ENCODE assay signal across 10 mouse cellular contexts in genomic region chr3:35720801-35721200, GRCm38 (mm10). TPM values are rescaled to one million over a fixed set of nuclear protein-coding genes. Genes with fewer than 3 reads are reported as not detected.
DNase-seq lines count a peak whose midpoint lies in the region; ATAC-seq lines count a peak whose summit lies in the region.
"Had no signal": no experiment of that assay in that cellular context is flagged by ENCODE, and none has a peak within 500 bp of the region (broad histone marks: within the 10 kb centered on the region; RNA-seq: fewer than 3 reads in every experiment).

No protein-coding gene starts in this region.

- H3K27ac ChIP-seq in limb, embryonic 15.5 days: no peak overlapping the region; the same call in 1 of the 2 replicates
- no peak overlapping the region for H3K27ac ChIP-seq in limb, embryonic 10.5 days
- H3K27ac ChIP-seq in forebrain, embryonic 13.5 days: no peak overlapping the region
- H3K27ac ChIP-seq: limb, embryonic 13.5 days had no signal

- H3K4me3 ChIP-seq in limb, embryonic 15.5 days: no peak overlapping the region
- H3K4me3 ChIP-seq in limb, embryonic 10.5 days: no peak overlapping the region
- no peak overlapping the region for H3K4me3 ChIP-seq in forebrain, embryonic 13.5 days
- H3K4me3 ChIP-seq: limb, embryonic 13.5 days had no signal

- ATAC-seq in limb, embryonic 15.5 days (ENCODE audit: insufficient number of reproducible peaks, low FRiP score, low TSS enrichment, low read depth): peak; percentile 14; the same call in 1 of the 2 replicates
- ATAC-seq in forebrain, embryonic 13.5 days: no peak

- H3K36me3 ChIP-seq in limb, embryonic 15.5 days: no peaks in the 10 kb centered on the region
- no peaks in the 10 kb centered on the region for H3K36me3 ChIP-seq in limb, embryonic 10.5 days
- H3K36me3 ChIP-seq in forebrain, embryonic 13.5 days (ENCODE audit: poor library complexity, severe bottlenecking): no peaks in the 10 kb centered on the region
- H3K36me3 ChIP-seq: limb, embryonic 13.5 days had no signal

- intact Hi-C loops in gastrocnemius, postnatal 14 days (cut with DNase I; ENCODE audit: low total_unique reads): no loop called here

- DNase-seq in limb, embryonic 10.5 days (ENCODE audit: low spot score): no peak
- peak; percentile 29 for DNase-seq in c-Kit-positive CD71-positive TER-119-negative erythroid progenitor cells, embryonic 14.5 days (ENCODE audit: low read depth)
- DNase-seq in lung, postnatal 10 days: peak; percentile 32
- DNase-seq in thymus, postnatal 14 days: peak; percentile 65
- no peak for DNase-seq in left cerebral cortex, adult 18-20 months (ENCODE audit: low spot score in 2 of 2)
- no peak for DNase-seq in gastrocnemius, postnatal 14 days
- DNase-seq: heart, postnatal 36 days had no signal

- no peak overlapping the region for H3K9ac ChIP-seq in limb, embryonic 15.5 days
- H3K9ac ChIP-seq in forebrain, embryonic 13.5 days: no peak overlapping the region
- H3K9ac ChIP-seq: limb, embryonic 13.5 days had no signal

- no peak overlapping the region for H3K4me2 ChIP-seq in limb, embryonic 15.5 days
- H3K4me2 ChIP-seq in forebrain, embryonic 13.5 days: no peak overlapping the region
- H3K4me2 ChIP-seq: limb, embryonic 13.5 days had no signal

- H3K4me1 ChIP-seq in limb, embryonic 15.5 days: no peaks in the 10 kb centered on the region
- no peaks in the 10 kb centered on the region for H3K4me1 ChIP-seq in limb, embryonic 10.5 days
- no peaks in the 10 kb centered on the region for H3K4me1 ChIP-seq in forebrain, embryonic 13.5 days
- H3K4me1 ChIP-seq: limb, embryonic 13.5 days had no signal

- no peaks in the 10 kb centered on the region for H3K27me3 ChIP-seq in limb, embryonic 15.5 days
- no peaks in the 10 kb centered on the region for H3K27me3 ChIP-seq in limb, embryonic 10.5 days (ENCODE audit: low read depth, poor library complexity, severe bottlenecking)
- no peaks in the 10 kb centered on the region for H3K27me3 ChIP-seq in forebrain, embryonic 13.5 days
- H3K27me3 ChIP-seq: limb, embryonic 13.5 days had no signal

- H3K9me3 ChIP-seq in limb, embryonic 15.5 days: no peaks in the 10 kb centered on the region
- H3K9me3 ChIP-seq in limb, embryonic 10.5 days (replicated peaks): no peaks in the 10 kb centered on the region
- H3K9me3 ChIP-seq in forebrain, embryonic 13.5 days (replicated peaks): no peaks in the 10 kb centered on the region
- H3K9me3 ChIP-seq: limb, embryonic 13.5 days had no signal

- 52% methylated on average over 3 of the region's 3 CpGs for WGBS in limb, embryonic 15.5 days
- WGBS in limb, embryonic 10.5 days: 58% methylated on average over 3 of the region's 3 CpGs
- 84% methylated on average over 3 of the region's 3 CpGs for WGBS in forebrain, embryonic 13.5 days

RNA-seq across cellular contexts. Expression of gene Atp11b, which starts 33.1 kb away (rescaled TPM):
- 36.7 and 38.8 TPM in 2 replicates for polyA plus RNA-seq in limb, embryonic 15.5 days (2015; fragmentation: Nextera tagmentation; extraction: Ambion mirVana)
- polyA plus RNA-seq in limb, embryonic 10.5 days (2016; fragmentation: Nextera tagmentation; extraction: Ambion mirVana): 20.4 and 24.6 TPM in 2 replicates
- total RNA-seq in left cerebral cortex, adult 18-20 months (2021): 10 to 100 TPM; 90.7 to 92.3 TPM
- polyA plus RNA-seq in forebrain, embryonic 13.5 days (2015; fragmentation: Nextera tagmentation; extraction: Ambion mirVana): 20.4 and 23.5 TPM in 2 replicates
- 10 to 100 TPM; 19.3 to 22.2 TPM for total RNA-seq in gastrocnemius, postnatal 14 days (2021)

Comparison
In these comparisons a context has a peak if more than half of its experiments do, and no peak if none do; other contexts are left out.
1. DNase-seq: peak in c-Kit-positive CD71-positive TER-119-negative erythroid progenitor cells, embryonic 14.5 days (single experiment), lung, postnatal 10 days (single experiment) and thymus, postnatal 14 days (single experiment); none in limb, embryonic 10.5 days (single experiment), left cerebral cortex, adult 18-20 months (0 of 2) and gastrocnemius, postnatal 14 days (single experiment).